Mouse (Mus musculus): ENCODE measurements around the gene Cpeb3.
A peak's percentile ranks its signal among the peaks of the same experiment; 100 is the strongest.
"Not testable (repeated sequence)": the region's sequence is repeated elsewhere in the genome, so short reads cannot be mapped to it uniquely, and the experiment has no call there.

Gene Cpeb3

GRCm38 (mm10) chr19:37207303-37208175, 862 bp downstream of the Cpeb3 start, which contains the start of gene March5:
Gene March5 (plus strand): TSS chr19:37207543.
- peak; percentile 93 for DNase-seq (ENCODE audit: low read depth, low spot score)

GRCm38 (mm10) chr19:37206641-37207302, 1.6 kb downstream of the Cpeb3 start:
- DNase-seq (ENCODE audit: low read depth, low spot score) = peak; percentile 67

DNA sequence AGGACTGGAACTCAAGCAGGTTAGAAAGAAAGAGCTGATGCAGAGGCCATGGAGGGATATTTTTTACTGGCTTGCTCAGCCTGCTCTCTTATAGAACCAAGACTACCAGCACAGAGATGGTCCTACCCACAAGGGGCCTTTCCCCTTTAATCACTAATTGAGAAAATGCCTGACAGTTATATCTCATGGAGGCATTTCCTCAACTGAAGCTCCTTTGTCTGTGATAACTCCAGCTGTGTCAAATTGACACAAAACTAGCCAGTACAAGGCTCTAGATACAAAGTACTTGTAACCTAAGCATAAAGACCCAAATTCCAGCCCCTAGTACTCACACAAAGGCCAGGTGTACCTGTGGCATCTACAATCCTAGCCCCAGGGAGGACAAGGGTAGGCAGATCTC, 3.2 kb downstream of the Cpeb3 start:
- DNase-seq (ENCODE audit: low read depth, low spot score) = not testable (repeated sequence)

DNA sequence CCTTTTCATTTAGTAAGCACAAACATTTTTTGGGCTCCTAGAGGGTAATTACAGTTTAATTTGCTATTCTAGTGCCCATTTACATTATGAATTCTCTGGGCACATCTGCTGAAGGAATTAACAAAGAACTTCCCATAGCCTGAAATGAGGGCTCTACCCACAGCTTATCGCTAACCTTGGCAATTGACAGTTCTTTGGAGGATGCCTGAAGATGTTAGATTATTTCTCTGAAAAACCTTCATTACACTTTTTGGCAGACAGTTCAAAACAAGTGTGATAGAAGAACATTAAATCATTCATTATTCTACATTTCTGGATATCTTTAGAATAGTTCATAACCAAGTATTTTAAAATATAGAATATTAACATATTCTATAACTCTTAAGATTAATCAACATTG, 5.0 kb downstream of the Cpeb3 start:
- DNase-seq (ENCODE audit: low read depth, low spot score) = no peak

GRCm38 (mm10) chr19:37199889-37200288, 8.5 kb downstream of the Cpeb3 start:
- DNase-seq (ENCODE audit: low read depth, low spot score) = no peak

DNA sequence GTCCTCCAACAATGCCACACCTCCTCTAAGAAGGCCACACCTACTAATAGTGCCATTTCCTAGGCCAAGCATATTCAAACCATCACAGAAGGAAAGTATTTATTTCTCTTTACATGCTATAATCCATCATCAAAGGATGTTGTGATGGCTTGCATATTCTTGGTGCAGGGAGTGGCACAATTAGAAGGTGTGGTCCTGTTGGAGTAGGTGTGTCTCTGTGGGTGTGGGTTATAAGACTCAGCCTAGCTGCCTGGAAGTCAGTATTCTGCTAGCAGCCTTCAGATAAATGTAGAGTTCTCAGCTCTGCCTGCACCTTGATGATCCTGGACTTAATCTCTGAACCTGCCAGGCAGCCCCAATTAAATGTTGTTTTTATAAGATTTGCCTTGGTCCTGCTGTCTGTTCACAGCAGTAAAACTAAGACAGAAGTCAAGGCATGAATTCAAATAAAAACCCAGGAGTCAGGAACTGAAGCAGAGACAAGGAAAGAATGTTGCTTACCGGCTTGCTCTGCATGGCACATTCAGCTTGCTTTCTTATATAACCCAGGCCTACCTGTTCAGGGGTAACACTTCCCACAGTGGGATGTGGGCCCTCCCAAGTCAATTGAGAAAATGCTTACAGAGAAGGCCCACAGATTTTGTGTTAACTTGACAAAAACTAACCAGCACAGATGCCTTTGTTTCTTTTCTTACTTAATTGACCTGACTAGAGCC, 10.1 kb downstream of the Cpeb3 start:
- DNase-seq (ENCODE audit: low read depth, low spot score) = peak; percentile 69

DNA sequence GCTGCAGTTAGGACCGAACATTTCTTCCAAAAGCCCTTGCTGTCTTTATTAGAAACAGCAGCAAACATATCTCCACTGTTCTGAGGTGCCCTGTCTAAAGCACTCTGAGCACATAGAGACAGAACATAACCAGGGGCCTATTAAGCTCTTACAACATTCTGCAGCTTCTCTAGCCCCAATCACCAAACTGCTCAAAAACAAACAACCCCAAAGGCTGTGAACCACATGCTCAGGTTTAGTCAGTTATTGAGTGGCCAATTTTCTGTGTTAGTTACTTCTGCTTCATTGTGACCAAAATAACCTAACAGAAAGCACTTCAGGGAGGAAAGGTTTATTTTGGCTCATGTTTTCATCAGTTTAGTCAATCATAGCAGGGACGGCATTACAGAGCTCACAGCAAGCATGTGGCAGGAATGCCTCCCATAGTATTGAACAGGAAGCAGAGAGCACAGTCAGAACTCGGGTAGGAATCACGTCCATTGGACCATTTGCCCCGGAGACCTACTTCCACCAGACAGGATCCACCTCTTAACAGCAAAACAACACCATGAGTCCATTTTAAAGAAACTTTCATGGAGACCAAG, 15.8 kb downstream of the Cpeb3 start:
- DNase-seq (ENCODE audit: low read depth, low spot score) = no peak

DNA sequence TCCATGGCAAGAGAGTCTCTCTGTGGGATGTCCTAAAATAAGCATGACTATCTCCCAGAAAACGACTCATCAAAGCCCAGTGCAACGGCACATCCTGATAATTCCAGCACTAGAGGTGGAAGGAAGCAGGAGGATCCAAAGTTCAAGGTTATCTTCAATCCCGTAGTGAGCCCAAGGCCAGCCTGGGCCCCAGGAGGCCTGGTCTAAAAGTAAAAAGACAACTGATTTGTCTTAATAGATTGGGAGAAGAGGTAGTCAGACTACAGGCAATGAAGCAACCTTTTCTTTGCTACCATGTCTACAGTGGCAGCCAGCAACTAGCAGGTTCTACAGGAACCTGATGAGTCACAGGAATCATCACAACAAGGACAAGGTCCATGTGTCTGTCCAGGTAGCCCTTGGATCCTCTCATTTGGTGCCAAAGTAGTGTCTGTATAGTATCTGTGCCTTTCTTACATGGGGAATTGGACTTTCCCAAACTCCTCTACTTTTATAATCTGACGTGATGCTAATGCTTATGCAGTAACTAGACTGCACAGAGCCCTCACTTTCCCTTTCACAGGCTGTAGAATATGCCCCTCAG, 19.9 kb downstream of the Cpeb3 start:
- no peak for DNase-seq (ENCODE audit: low read depth, low spot score)

GRCm38 (mm10) chr19:37177819-37178708, 30.3 kb downstream of the Cpeb3 start:
- peak; percentile 64 for DNase-seq (ENCODE audit: low read depth, low spot score)

GRCm38 (mm10) chr19:37176879-37177462, 31.4 kb downstream of the Cpeb3 start:
- no peak for DNase-seq (ENCODE audit: low read depth, low spot score)

DNA sequence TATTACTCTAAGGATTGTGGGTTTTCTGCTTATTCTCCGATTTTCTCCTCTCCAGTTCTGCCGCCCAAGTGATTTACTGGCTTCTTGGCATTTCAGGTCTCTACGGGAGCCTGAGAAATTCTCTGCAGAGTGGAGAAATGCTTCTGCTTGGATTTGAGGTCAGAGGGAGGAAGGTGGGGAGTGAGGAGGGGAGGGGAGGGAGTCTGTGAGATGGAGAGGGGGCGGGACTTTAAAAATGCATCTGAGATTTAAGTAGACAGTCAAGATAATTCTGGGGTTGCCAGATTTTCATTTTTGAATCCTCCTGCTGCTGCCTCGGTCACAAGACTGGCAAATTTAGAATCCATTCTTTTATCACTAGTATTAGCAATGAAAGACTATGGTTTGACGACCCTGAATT, 32.5 kb downstream of the Cpeb3 start:
- DNase-seq (ENCODE audit: low read depth, low spot score) = no peak

DNA sequence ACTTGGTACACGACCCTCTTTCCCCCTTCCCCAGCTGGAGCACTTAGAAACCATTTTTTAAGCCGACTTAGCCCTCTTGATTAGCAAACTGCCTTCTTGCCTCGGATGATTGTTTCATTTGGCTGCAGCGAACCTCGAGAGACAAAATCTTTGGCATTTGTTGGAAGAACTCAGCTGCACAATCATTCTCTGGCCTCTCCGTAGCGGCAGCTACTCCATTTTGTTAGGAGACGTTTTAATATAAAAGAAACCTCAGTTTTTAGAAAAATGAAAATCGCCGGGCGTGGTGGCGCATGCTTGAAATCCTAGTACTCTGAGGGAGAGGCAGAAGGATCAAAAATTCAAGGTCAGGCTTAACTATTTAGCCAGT, 33.0 kb downstream of the Cpeb3 start:
- no peak for DNase-seq (ENCODE audit: low read depth, low spot score)

DNA sequence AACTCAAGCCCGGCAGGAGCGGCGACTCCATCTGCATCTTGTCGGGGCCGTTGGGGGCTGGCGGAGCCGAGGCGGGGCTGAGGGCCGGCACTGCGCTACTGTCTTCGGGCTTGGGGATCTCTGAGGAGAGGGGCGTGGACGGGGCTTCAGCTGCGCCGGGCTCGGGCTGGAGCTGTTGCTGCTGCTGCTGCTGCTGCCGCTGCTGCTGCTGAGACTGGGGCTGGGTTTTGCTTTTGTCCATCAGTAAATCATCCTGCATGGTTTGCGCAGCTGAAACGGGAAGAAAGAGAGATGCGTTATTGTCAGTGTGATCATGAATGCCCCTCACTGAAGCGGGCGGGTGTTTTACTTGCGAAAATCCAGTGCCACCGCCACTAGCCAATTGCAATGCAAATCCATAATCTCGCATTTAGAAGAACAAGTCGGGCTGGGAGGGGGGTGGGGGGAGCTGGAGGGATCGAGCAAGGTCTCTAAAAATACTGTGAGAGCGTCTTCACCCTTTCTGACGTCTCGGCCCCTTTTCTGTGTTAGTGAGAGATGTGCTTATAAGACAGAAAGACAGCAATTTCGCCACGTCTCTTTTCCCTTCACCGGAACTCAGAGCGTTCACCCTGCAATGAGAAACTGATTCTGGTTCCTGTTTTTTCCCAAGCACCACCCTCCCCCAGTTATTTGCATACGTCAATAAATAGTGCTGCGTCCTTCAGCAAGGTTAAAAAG, 33.5 kb downstream of the Cpeb3 start:
- DNase-seq (ENCODE audit: low read depth, low spot score) = peak; percentile 79

- DNase-seq (ENCODE audit: low read depth, low spot score) = peak; percentile 66
These were observed 34.2 kb downstream of the Cpeb3 start for GRCm38 (mm10) chr19:37174116-37174715.

DNA sequence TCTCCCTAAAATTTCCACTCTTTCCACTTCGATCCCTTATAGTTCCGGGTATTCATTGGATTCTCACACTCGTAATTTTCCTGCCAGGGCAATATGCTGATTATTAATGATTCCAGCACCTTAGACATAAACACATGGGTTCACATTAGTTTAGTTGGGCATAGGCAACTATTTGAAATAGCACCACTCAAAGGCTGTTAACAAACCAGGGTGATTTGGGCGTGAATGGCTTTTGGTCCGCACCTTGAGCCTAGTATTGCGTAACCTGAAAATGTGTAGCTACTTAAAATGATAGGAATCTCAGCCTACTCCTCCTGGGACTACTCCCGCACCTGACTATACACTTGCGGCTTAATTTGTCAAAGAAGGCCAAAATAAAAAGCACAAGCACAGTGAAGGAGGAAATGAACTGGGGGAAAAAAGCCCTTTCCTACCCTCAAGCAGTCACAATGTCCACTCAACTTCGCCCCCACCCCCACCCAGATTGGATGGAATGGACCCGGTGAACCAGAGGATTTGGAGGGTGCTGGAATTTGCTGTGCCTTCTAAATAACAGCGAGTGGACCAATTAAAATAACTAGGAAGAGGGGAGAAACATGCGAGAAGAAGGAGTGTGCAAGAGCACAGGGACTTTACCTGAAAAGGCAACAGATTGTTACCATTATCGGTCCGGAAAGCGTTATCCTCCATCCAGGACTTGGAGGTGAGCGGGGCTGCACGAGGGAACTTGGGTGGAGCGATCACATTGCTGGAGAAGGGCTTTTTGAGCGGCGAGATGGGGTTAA, 34.9 kb downstream of the Cpeb3 start:
- DNase-seq (ENCODE audit: low read depth, low spot score) = no peak

DNA sequence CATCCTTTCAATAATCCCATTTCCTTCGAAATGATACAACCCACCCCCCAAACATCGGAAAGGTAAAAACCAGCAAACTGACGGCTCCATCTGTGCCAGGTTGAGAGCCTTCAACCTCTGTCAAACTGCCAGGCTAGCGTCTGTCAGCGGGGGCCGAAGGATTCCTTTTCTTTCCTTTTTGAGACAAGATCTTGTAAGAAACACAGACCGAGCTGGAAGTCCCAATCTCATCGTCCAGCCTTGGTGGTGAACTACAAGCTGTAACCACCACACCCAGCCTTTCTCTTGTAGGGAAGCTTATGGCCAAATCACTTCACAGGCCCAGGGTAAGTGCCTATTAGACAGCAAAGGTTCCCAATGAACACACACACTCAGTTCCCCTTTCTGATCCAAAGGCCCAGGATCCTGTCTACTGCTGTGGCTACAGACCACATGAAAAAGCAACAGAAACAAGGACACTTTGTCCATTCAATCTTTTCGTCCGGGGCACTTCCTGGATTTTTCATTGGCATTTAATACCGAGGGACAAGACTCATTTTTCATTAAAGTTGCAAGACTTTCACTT, 35.8 kb downstream of the Cpeb3 start:
- DNase-seq (ENCODE audit: low read depth, low spot score) = no peak

DNA sequence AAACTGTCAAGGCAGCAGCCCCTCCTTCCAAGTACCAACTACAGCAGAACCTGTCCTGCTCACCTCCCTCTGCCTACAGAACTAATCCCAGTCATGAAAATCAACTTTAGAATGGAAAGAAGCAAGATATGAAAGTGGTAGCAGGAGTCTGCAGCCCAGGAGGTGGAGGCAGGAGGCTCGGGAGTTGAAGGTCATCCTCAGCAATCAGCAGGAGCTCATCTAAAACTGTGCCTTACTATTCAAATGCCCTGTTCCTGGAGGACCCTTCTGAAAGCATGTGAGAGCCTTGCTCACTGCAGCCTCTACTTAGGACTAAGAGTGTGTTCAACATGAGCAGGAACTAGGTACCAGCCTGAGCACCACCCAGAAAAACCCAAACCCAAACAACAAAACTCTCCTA, 36.3 kb downstream of the Cpeb3 start:
- DNase-seq (ENCODE audit: low read depth, low spot score) = no peak

DNA sequence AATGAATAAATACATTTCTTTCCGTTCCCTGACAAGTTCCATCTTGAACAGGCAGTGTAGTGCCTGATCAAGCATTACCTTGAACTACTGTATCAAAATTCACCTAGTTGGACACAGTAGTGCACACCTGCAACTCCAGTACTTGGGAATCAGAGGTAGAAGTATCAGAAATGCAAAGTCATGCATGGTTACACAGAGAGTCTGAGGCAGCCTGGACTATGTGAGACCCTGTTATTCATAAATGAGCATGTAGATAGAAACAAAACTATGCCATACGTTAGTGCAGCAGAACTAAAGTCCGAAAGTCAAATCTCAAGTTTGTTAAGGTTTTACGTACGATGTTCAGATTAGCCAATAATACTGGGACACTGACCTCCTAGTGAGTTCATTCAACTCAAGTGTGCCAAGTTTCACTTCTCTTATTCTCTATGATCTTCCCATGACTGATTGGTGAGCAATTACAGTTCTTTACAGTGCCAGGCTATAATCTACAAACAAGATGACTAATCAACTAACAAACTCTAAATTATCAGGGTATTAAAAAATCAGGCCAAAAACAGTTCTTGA, 51.5 kb downstream of the Cpeb3 start:
- DNase-seq (ENCODE audit: low read depth, low spot score) = no peak

All from ZHBTc4 (cell line).